ENCODE assay signal across 8 mouse cellular contexts in the genomic region with DNA sequence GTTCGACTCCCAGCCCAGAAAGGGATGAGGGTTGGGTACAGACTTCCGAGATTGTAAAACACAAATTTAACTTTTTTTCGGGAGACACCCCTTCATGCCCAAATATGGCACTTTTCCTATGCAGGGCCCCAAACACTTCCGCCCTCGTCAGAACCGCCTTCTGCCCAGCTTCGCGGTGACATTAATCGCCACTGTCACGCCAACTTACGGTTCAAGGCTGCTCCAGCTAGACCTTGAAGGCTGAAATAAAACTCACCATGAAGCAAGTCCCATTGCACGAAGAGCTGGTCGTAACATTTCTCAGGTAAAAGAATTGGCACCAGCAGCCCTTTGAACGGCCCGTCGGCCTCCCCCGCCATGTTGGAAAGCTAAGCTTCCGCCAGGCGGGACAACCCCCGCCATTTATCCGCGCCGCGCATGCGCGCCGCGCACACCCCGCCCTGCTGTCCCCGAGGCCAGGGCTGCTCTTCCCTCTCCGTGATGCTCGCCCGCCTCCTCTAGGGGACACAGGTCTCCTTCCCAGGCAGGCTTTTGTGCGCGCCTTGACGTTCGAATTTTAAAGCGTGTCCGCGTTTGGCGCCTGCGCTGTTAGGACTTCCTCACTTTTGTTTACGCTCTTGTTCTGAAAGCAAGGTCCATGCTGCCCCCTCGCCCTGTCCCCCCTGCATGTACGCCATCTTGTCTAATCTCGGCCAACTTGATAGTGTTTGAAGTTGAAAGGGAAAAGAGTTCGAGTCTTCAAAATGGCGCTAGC. TPM values are rescaled to one million over a fixed set of nuclear protein-coding genes. Genes with fewer than 3 reads are reported as not detected.
DNase-seq lines count a peak whose midpoint lies in the region; ATAC-seq and TF ChIP-seq lines count a peak whose summit lies in the region.

Mpdu1 (minus strand) TSS at position 430 of the 754 bp plus-strand sequence.

- H3K27ac ChIP-seq in forebrain, postnatal 0 days (ENCODE audit: low read depth, low read length): peak within 1 kb of the TSS; percentile 97
- H3K27ac ChIP-seq in lung, embryonic 15.5 days: peak within 1 kb of the TSS; percentile 93

- no peaks in the 10 kb centered on the region for H3K9me3 ChIP-seq in G1E (replicated peaks)
- no peaks in the 10 kb centered on the region for H3K9me3 ChIP-seq in forebrain, postnatal 0 days (ENCODE audit: low read length)
- no peaks in the 10 kb centered on the region for H3K9me3 ChIP-seq in lung, embryonic 15.5 days

- DNase-seq in G1E (ENCODE audit: low spot score): peak; percentile 90
- peak; percentile 93 to 96 for DNase-seq in cerebellum, adult 18-20 months
- peak; percentile 99 for DNase-seq in forebrain, postnatal 0 days
- peak; percentile 96 for DNase-seq in heart, postnatal 4 days
- DNase-seq in layer of hippocampus, adult 8-10 months (ENCODE audit: low spot score in 2 of 2): peak; percentile 94 to 95
- peak; percentile 96 for DNase-seq in ovary, adult 18-20 months (ENCODE audit: low spot score)
- peak; percentile 98 for DNase-seq in thymus, postnatal 0 days (ENCODE audit: low spot score)

- no peak for TF ChIP-seq CTCF in G1E (IDR thresholded peaks at IDR 0.05; ENCODE audit: low read depth, low read length)
- TF ChIP-seq CTCF in forebrain, postnatal 0 days (IDR thresholded peaks at IDR 0.05; ENCODE audit: low read depth): peak; percentile 71

- peak; percentile 78 for ATAC-seq in G1E (ENCODE audit: extremely low read depth, insufficient number of reproducible peaks, low FRiP score, poor library complexity, severe bottlenecking)
- peak; percentile 97 for ATAC-seq in forebrain, postnatal 0 days
- peak; percentile 94 for ATAC-seq in lung, embryonic 15.5 days (ENCODE audit: borderline replicate concordance, extremely low read depth, low FRiP score, low TSS enrichment)

- 1% methylated on average over 48 of the region's 48 CpGs for WGBS in forebrain, postnatal 0 days
- WGBS in lung, embryonic 15.5 days: under 1% methylated on average over 48 of the region's 48 CpGs

- peak within 1 kb of the TSS; percentile 48 for H3K4me2 ChIP-seq in forebrain, postnatal 0 days (ENCODE audit: low read depth)
- peak within 1 kb of the TSS; percentile 50 for H3K4me2 ChIP-seq in lung, embryonic 15.5 days

- H3K27me3 ChIP-seq in G1E (ENCODE audit: insufficient read depth, low read length): no peaks in the 10 kb centered on the region
- H3K27me3 ChIP-seq in forebrain, postnatal 0 days (ENCODE audit: insufficient read depth, low read length): no peaks in the 10 kb centered on the region
- H3K27me3 ChIP-seq in lung, embryonic 15.5 days: no peaks in the 10 kb centered on the region

- H3K4me1 ChIP-seq in G1E (ENCODE audit: insufficient read depth, low read depth, low read length): peaks cover 61% of the 10 kb centered on the region
- peaks cover 4% of the 10 kb centered on the region for H3K4me1 ChIP-seq in forebrain, postnatal 0 days (ENCODE audit: insufficient read depth)
- H3K4me1 ChIP-seq in lung, embryonic 15.5 days: peaks cover 17% of the 10 kb centered on the region

- peak within 1 kb of the TSS; percentile 70 for H3K9ac ChIP-seq in forebrain, postnatal 0 days
- peak within 1 kb of the TSS; percentile 68 for H3K9ac ChIP-seq in lung, embryonic 15.5 days

- peaks cover 68% of the 10 kb centered on the region for H3K36me3 ChIP-seq in G1E (replicated peaks)
- peaks cover 52% of the 10 kb centered on the region for H3K36me3 ChIP-seq in forebrain, postnatal 0 days (ENCODE audit: insufficient read depth)
- H3K36me3 ChIP-seq in lung, embryonic 15.5 days: peaks cover 56% of the 10 kb centered on the region

- H3K4me3 ChIP-seq in G1E (ENCODE audit: low read depth, low read length): peak within 1 kb of the TSS; percentile 73
- peak within 1 kb of the TSS; percentile 55 for H3K4me3 ChIP-seq in forebrain, postnatal 0 days (ENCODE audit: low read depth, low read length)
- H3K4me3 ChIP-seq in lung, embryonic 15.5 days: peak within 1 kb of the TSS; percentile 57

RNA-seq across cellular contexts. Expression of gene Mpdu1, which starts in this region (rescaled TPM):
- total RNA-seq in G1E (2014; fragmentation: Nextera tagmentation): 27.0 and 31.1 TPM in 2 replicates
- total RNA-seq in G1E (2017): 43.4 and 63.6 TPM in 2 replicates
- 22.7 and 24.9 TPM in 2 replicates for polyA plus RNA-seq in G1E (2012)
- 158 and 214 TPM in 2 replicates for total RNA-seq in forebrain, postnatal 0 days (2014; rRNA removed)
- polyA plus RNA-seq in forebrain, postnatal 0 days (2015; fragmentation: Nextera tagmentation; extraction: Ambion mirVana): 118 and 122 TPM in 2 replicates
- total RNA-seq in heart, postnatal 4 days (2021): 10 to 100 TPM; 34.3 to 36.3 TPM
- total RNA-seq in layer of hippocampus, adult 8-10 months (2022): 10 to 100 TPM; 51.3 to 60.6 (median 56.8) TPM
- 66.2 and 66.7 TPM in 2 replicates for polyA plus RNA-seq in lung, embryonic 15.5 days (2015; fragmentation: Nextera tagmentation; extraction: Ambion mirVana)
- 71.1 and 75.2 TPM in 2 replicates for polyA plus RNA-seq in thymus, postnatal 0 days (2015; fragmentation: Nextera tagmentation; extraction: Ambion mirVana)

Comparison
In these comparisons a context has a peak if more than half of its experiments do, and no peak if none do; other contexts are left out.
1. Peak in every context shown above with its lines: DNase-seq, ATAC-seq, H3K4me3 ChIP-seq and H3K27ac ChIP-seq.